Mouse (Mus musculus): ENCODE results near the gene Os9. TPM values are rescaled to one million over a fixed set of nuclear protein-coding genes. Genes with fewer than 3 reads are reported as not detected.

Os9 gene
- polyA plus RNA-seq, 2 experiments, result 22.9 to 25.0 TPM

GRCm38 (mm10) chr10:127111001-127111887, 9.7 kb downstream of the Os9 start:
- Histone ChIP-seq H3K36me3 (replicated peaks; ENCODE audit: control insufficient read depth, insufficient read depth, low read depth) (peaks cover 5% of the 10 kb centered on the region), H3K4me1 (replicated peaks; ENCODE audit: control insufficient read depth in 2 of 2, insufficient read depth in 2 of 2, low read length in 1 of 2) (peaks cover 11 to 16% of the 10 kb centered on the region in 2 experiments), H3K27ac (no peak overlapping the region), H3K4me3 (ENCODE audit: insufficient read depth in 1 of 2, low read depth in 2 of 2, low read length in 2 of 2) (no peak overlapping the region), H3K9ac (replicated peaks) (no peak overlapping the region), H3K4me2 (ENCODE audit: low read depth) (no peak overlapping the region), H3K27me3 (ENCODE audit: control insufficient read depth, insufficient read depth, low read length) (no peaks in the 10 kb centered on the region), H3K9me3 (ENCODE audit: control insufficient read depth, low read length) (no peaks in the 10 kb centered on the region)
- ATAC-seq (ENCODE audit: insufficient read depth) (no peak), DNase-seq (ENCODE audit: low read depth in 3 of 3, low spot score in 3 of 3) (no peak)
- peak; percentile 40 for TF ChIP-seq CTCF (IDR thresholded peaks at IDR 0.05; ENCODE audit: low read depth)
- TF ChIP-seq EP300 (IDR thresholded peaks at IDR 0.05; ENCODE audit: low read depth), result no peak
- WGBS (ENCODE audit: insufficient replicate concordance), result 63% methylated on average over 15 of the region's 15 CpGs

GRCm38 (mm10) chr10:127108262-127108583, 12.7 kb downstream of the Os9 start:
- H3K9ac ChIP-seq (replicated peaks), result no peak overlapping the region
- no peak overlapping the region; the same call in 1 of the 2 replicates for H3K4me2 ChIP-seq (ENCODE audit: low read depth)
- no peak for TF ChIP-seq CTCF (IDR thresholded peaks at IDR 0.05; ENCODE audit: low read depth)
- TF ChIP-seq EP300 (IDR thresholded peaks at IDR 0.05; ENCODE audit: low read depth), result no peak

GRCm38 (mm10) chr10:127107563-127108261, 13.2 kb downstream of the Os9 start:
- Histone ChIP-seq H3K36me3 (replicated peaks; ENCODE audit: control insufficient read depth, insufficient read depth, low read depth) (no peaks in the 10 kb centered on the region), H3K4me2 (ENCODE audit: low read depth) (peak overlapping the region; percentile 35), H3K27ac (peak overlapping the region; percentile 39; the same call in 1 of the 2 replicates), H3K4me3 (ENCODE audit: insufficient read depth in 1 of 2, low read depth in 2 of 2, low read length in 2 of 2) (no peak overlapping the region), H3K4me1 (replicated peaks; ENCODE audit: control insufficient read depth in 2 of 2, insufficient read depth in 2 of 2, low read length in 1 of 2) (peaks cover 11 to 23% of the 10 kb centered on the region in 2 experiments), H3K9ac (replicated peaks) (no peak overlapping the region), H3K9me3 (ENCODE audit: control insufficient read depth, low read length) (no peaks in the 10 kb centered on the region), H3K27me3 (ENCODE audit: control insufficient read depth, insufficient read depth, low read length) (no peaks in the 10 kb centered on the region)
- 19% methylated on average over 16 of the region's 16 CpGs for WGBS (ENCODE audit: insufficient replicate concordance)
- peak; percentile 80 for ATAC-seq (ENCODE audit: insufficient read depth)
- no peak for DNase-seq (ENCODE audit: low read depth in 3 of 3, low spot score in 3 of 3)
- TF ChIP-seq CTCF (IDR thresholded peaks at IDR 0.05; ENCODE audit: low read depth) (no peak), EP300 (IDR thresholded peaks at IDR 0.05; ENCODE audit: low read depth) (peak; percentile 57)

More at GRCm38 (mm10) chr10:127108262-127108583, 12.7 kb downstream of the Os9 start:
- peak; percentile 59 for ATAC-seq (ENCODE audit: insufficient read depth)
- Histone ChIP-seq H3K4me1 (replicated peaks; ENCODE audit: control insufficient read depth in 2 of 2, insufficient read depth in 2 of 2, low read length in 1 of 2) (peaks cover 11 to 23% of the 10 kb centered on the region in 2 experiments), H3K36me3 (replicated peaks; ENCODE audit: control insufficient read depth, insufficient read depth, low read depth) (no peaks in the 10 kb centered on the region), H3K27ac (peak overlapping the region; percentile 39; the same call in 1 of the 2 replicates), H3K9me3 (ENCODE audit: control insufficient read depth, low read length) (no peaks in the 10 kb centered on the region), H3K4me3 (ENCODE audit: insufficient read depth in 1 of 2, low read depth in 2 of 2, low read length in 2 of 2) (no peak overlapping the region), H3K27me3 (ENCODE audit: control insufficient read depth, insufficient read depth, low read length) (no peaks in the 10 kb centered on the region)
- DNase-seq (ENCODE audit: low read depth in 3 of 3, low spot score in 3 of 3), result no peak
- 15% methylated on average over 3 of the region's 3 CpGs for WGBS (ENCODE audit: insufficient replicate concordance)

GRCm38 (mm10) chr10:127103631-127104030, 17.3 kb downstream of the Os9 start:
- Histone ChIP-seq H3K36me3 (replicated peaks; ENCODE audit: control insufficient read depth, insufficient read depth, low read depth) (no peaks in the 10 kb centered on the region; the same call in none of the 2 replicates), H3K27ac (no peak overlapping the region), H3K4me3 (ENCODE audit: insufficient read depth in 1 of 2, low read depth in 2 of 2, low read length in 2 of 2) (no peak overlapping the region), H3K4me1 (replicated peaks; ENCODE audit: control insufficient read depth in 2 of 2, insufficient read depth in 2 of 2, low read length in 1 of 2) (peaks cover 19 to 34% of the 10 kb centered on the region in 2 experiments), H3K27me3 (ENCODE audit: control insufficient read depth, insufficient read depth, low read length) (no peaks in the 10 kb centered on the region), H3K9ac (replicated peaks) (no peak overlapping the region), H3K9me3 (ENCODE audit: control insufficient read depth, low read length) (no peaks in the 10 kb centered on the region), H3K4me2 (ENCODE audit: low read depth) (no peak overlapping the region)
- WGBS (ENCODE audit: insufficient replicate concordance), result 27% methylated on average over 7 of the region's 7 CpGs
- ATAC-seq (ENCODE audit: insufficient read depth), result no peak
- DNase-seq (ENCODE audit: low read depth in 3 of 3, low spot score in 3 of 3), result no peak
- TF ChIP-seq CTCF (IDR thresholded peaks at IDR 0.05; ENCODE audit: low read depth) (no peak), EP300 (IDR thresholded peaks at IDR 0.05; ENCODE audit: low read depth) (no peak)

- ATAC-seq (ENCODE audit: insufficient read depth), result no peak
- Histone ChIP-seq H3K4me2 (ENCODE audit: low read depth) (no peak overlapping the region), H3K4me1 (replicated peaks; ENCODE audit: control insufficient read depth in 2 of 2, insufficient read depth in 2 of 2, low read length in 1 of 2) (peaks cover 7 to 20% of the 10 kb centered on the region in 2 experiments), H3K4me3 (ENCODE audit: insufficient read depth in 1 of 2, low read depth in 2 of 2, low read length in 2 of 2) (no peak overlapping the region), H3K27ac (no peak overlapping the region), H3K36me3 (replicated peaks; ENCODE audit: control insufficient read depth, insufficient read depth, low read depth) (peaks cover 3% of the 10 kb centered on the region), H3K9ac (replicated peaks) (no peak overlapping the region), H3K27me3 (ENCODE audit: control insufficient read depth, insufficient read depth, low read length) (no peaks in the 10 kb centered on the region), H3K9me3 (ENCODE audit: control insufficient read depth, low read length) (no peaks in the 10 kb centered on the region)
- WGBS (ENCODE audit: insufficient replicate concordance), result 54% methylated on average over 6 of the region's 6 CpGs
- no peak for DNase-seq (ENCODE audit: low read depth in 3 of 3, low spot score in 3 of 3)
- TF ChIP-seq EP300 (IDR thresholded peaks at IDR 0.05; ENCODE audit: low read depth) (no peak), CTCF (IDR thresholded peaks at IDR 0.05; ENCODE audit: low read depth) (no peak)
Observed at GRCm38 (mm10) chr10:127101151-127101550, 19.8 kb downstream of the Os9 start.

Measured in liver, embryonic 14.5 days (tissue).